Mouse (Mus musculus): ENCODE measurements around the gene Lcp1. TPM values are rescaled to one million over a fixed set of nuclear protein-coding genes. Genes with fewer than 3 reads are reported as not detected.

Lcp1 gene
- total and polyA plus RNA-seq, 2 experiments from 2014 or later, result 6.5 to 8.3 TPM

GRCm38 (mm10) chr14:75197660-75198059 is 66.8 kb downstream of the Lcp1 start:
- TF ChIP-seq CTCF (IDR thresholded peaks at IDR 0.05; ENCODE audit: low read depth), result no peak
- 70% methylated on average over 7 of the region's 7 CpGs for WGBS
- no peak for ATAC-seq
- no peak for DNase-seq (ENCODE audit: low spot score)
- no peak overlapping the region for H3K27ac ChIP-seq
- no peak overlapping the region for H3K4me2 ChIP-seq (ENCODE audit: low read depth, low read length)
- H3K36me3 ChIP-seq (ENCODE audit: insufficient read depth, low read length), result no peaks in the 10 kb centered on the region
- H3K4me1 ChIP-seq (ENCODE audit: insufficient read depth, low read length), result no peaks in the 10 kb centered on the region
- no peak overlapping the region for H3K4me3 ChIP-seq (ENCODE audit: low read length)
- no peaks in the 10 kb centered on the region for H3K27me3 ChIP-seq (ENCODE audit: insufficient read depth, low read length)
- no peak overlapping the region for H3K9ac ChIP-seq (replicated peaks; ENCODE audit: low read length)
- H3K9me3 ChIP-seq (ENCODE audit: low read length), result no peaks in the 10 kb centered on the region

- TF ChIP-seq CTCF (IDR thresholded peaks at IDR 0.05; ENCODE audit: low read depth), result no peak
- no peaks in the 10 kb centered on the region for H3K36me3 ChIP-seq (ENCODE audit: insufficient read depth, low read length)
- no peak overlapping the region for H3K9ac ChIP-seq (replicated peaks; ENCODE audit: low read length)
- no peaks in the 10 kb centered on the region for H3K27me3 ChIP-seq (ENCODE audit: insufficient read depth, low read length)
- H3K27ac ChIP-seq, result no peak overlapping the region
- ATAC-seq (no peak), DNase-seq (ENCODE audit: low spot score) (no peak)
- no peak overlapping the region for H3K4me2 ChIP-seq (ENCODE audit: low read depth, low read length)
- WGBS, result 62% methylated on average over 6 of the region's 6 CpGs
- no peaks in the 10 kb centered on the region for H3K9me3 ChIP-seq (ENCODE audit: low read length)
- H3K4me1 ChIP-seq (ENCODE audit: insufficient read depth, low read length), result no peaks in the 10 kb centered on the region
- no peak overlapping the region for H3K4me3 ChIP-seq (ENCODE audit: low read length)
Measured at GRCm38 (mm10) chr14:75205363-75206051, 74.6 kb downstream of the Lcp1 start.

GRCm38 (mm10) chr14:75206307-75206706 is 75.4 kb downstream of the Lcp1 start:
- H3K4me2 ChIP-seq (ENCODE audit: low read depth, low read length), result no peak overlapping the region
- no peak overlapping the region for H3K4me3 ChIP-seq (ENCODE audit: low read length)
- no peak overlapping the region for H3K9ac ChIP-seq (replicated peaks; ENCODE audit: low read length)
- ATAC-seq (no peak), DNase-seq (ENCODE audit: low spot score) (no peak)
- no peak overlapping the region for H3K27ac ChIP-seq
- H3K9me3 ChIP-seq (ENCODE audit: low read length), result no peaks in the 10 kb centered on the region
- no peak for TF ChIP-seq CTCF (IDR thresholded peaks at IDR 0.05; ENCODE audit: low read depth)
- H3K36me3 ChIP-seq (ENCODE audit: insufficient read depth, low read length), result no peaks in the 10 kb centered on the region
- no peaks in the 10 kb centered on the region for H3K27me3 ChIP-seq (ENCODE audit: insufficient read depth, low read length)
- 76% methylated on average over 4 of the region's 4 CpGs for WGBS
- H3K4me1 ChIP-seq (ENCODE audit: insufficient read depth, low read length), result no peaks in the 10 kb centered on the region

- no peak for DNase-seq (ENCODE audit: low spot score)
- ATAC-seq, result no peak
- Histone ChIP-seq H3K36me3 (ENCODE audit: insufficient read depth, low read length) (no peaks in the 10 kb centered on the region), H3K9me3 (ENCODE audit: low read length) (no peaks in the 10 kb centered on the region), H3K27me3 (ENCODE audit: insufficient read depth, low read length) (no peaks in the 10 kb centered on the region), H3K4me2 (ENCODE audit: low read depth, low read length) (no peak overlapping the region), H3K4me1 (ENCODE audit: insufficient read depth, low read length) (no peaks in the 10 kb centered on the region), H3K27ac (no peak overlapping the region), H3K9ac (replicated peaks; ENCODE audit: low read length) (no peak overlapping the region), H3K4me3 (ENCODE audit: low read length) (no peak overlapping the region)
- TF ChIP-seq CTCF (IDR thresholded peaks at IDR 0.05; ENCODE audit: low read depth), result no peak
- WGBS, result 75% methylated on average over 6 of the region's 6 CpGs
Measured at GRCm38 (mm10) chr14:75208572-75209151, 77.8 kb downstream of the Lcp1 start.

- DNase-seq (ENCODE audit: low spot score) (peak; percentile 25), ATAC-seq (no peak)
- Histone ChIP-seq H3K4me3 (ENCODE audit: low read length) (no peak overlapping the region), H3K36me3 (ENCODE audit: insufficient read depth, low read length) (no peaks in the 10 kb centered on the region), H3K27me3 (ENCODE audit: insufficient read depth, low read length) (no peaks in the 10 kb centered on the region), H3K27ac (no peak overlapping the region), H3K4me1 (ENCODE audit: insufficient read depth, low read length) (no peaks in the 10 kb centered on the region), H3K9ac (replicated peaks; ENCODE audit: low read length) (no peak overlapping the region), H3K4me2 (ENCODE audit: low read depth, low read length) (peak overlapping the region; percentile 23; the same call in 1 of the 2 replicates), H3K9me3 (ENCODE audit: low read length) (no peaks in the 10 kb centered on the region)
- 74% methylated on average over 11 of the region's 11 CpGs for WGBS
- no peak for TF ChIP-seq CTCF (IDR thresholded peaks at IDR 0.05; ENCODE audit: low read depth)
Measured at GRCm38 (mm10) chr14:75213752-75214151, 82.9 kb downstream of the Lcp1 start.

GRCm38 (mm10) chr14:75218843-75219242 is 87.9 kb downstream of the Lcp1 start:
- Histone ChIP-seq H3K27ac (no peak overlapping the region), H3K9ac (replicated peaks; ENCODE audit: low read length) (no peak overlapping the region), H3K9me3 (ENCODE audit: low read length) (no peaks in the 10 kb centered on the region), H3K4me1 (ENCODE audit: insufficient read depth, low read length) (no peaks in the 10 kb centered on the region), H3K4me3 (ENCODE audit: low read length) (no peak overlapping the region), H3K4me2 (ENCODE audit: low read depth, low read length) (no peak overlapping the region), H3K27me3 (ENCODE audit: insufficient read depth, low read length) (no peaks in the 10 kb centered on the region), H3K36me3 (ENCODE audit: insufficient read depth, low read length) (no peaks in the 10 kb centered on the region)
- WGBS, result 98% methylated on average over 2 of the region's 2 CpGs
- TF ChIP-seq CTCF (IDR thresholded peaks at IDR 0.05; ENCODE audit: low read depth), result no peak
- no peak for ATAC-seq
- no peak for DNase-seq (ENCODE audit: low spot score)
